Mouse (Mus musculus) mouse embryonic stem cell (cell line): ENCODE measurements at regions not wholly inside any gene's neighbourhood (a gene's known extent, or its start where the extent isn't known, plus 50 kb on each side); places are given as distances from the start of the nearest gene placed in this dataset.

Source experiments
- in situ Hi-C, 2 experiments: fragments of 300-500 bp; cut with MboI; formaldehyde crosslinking; loops; 1 replicate in 1 of 2; 3 replicates in 1 of 2; pipeline ENCODE4 v1.14.3; 2019 to 2020; ENCODE audit warnings: low sequenced_read_pairs in 2 of 2, low pct_unique_long_range_greater_than_20kb in 1 of 2, mixed read lengths in 1 of 2; ENCODE audit not compliant: unreplicated experiment in 1 of 2

DNA sequence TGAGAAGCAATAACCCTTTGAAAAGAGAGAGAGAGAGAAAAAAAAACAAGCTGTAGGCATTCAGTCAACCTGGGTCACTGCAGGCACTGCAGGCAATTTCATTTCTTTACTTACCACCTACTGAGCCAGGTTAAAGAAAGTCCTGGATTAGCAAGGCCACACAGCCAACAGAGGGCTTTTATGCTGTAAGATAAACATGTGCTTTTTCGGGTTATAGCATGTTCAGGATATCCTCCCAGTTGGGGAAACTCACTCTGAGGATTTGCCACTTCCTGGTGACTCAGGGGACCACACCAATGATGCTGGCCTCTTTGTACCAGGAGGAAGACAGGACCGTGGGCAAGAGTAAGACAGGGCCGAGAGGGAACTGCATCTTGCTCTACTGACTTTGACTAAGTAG lies 426.6 kb upstream of the Rgma start:
- in situ Hi-C loops = no loop called here

DNA sequence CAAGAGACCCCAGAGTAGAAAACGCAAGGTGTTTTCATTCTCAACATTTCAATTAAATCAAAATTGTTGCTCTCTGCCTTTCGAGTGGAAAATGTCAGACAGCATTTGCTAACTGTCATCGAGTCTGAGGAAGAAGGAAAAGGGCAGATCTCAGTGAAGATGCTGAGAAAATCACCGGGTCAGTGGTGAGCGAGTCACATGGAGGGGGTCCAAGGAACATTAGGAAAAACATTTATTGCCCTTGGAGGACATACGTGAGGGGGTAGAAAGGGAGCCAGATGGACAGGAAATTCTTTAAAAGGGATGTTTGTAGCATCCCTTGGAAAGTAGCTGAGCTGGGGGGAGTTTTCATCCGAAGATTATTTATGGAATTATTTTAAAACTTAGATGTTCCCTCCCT lies 425.4 kb upstream of the Rgma start:
- in situ Hi-C loops = loop anchor here in 1 of 2 experiments (25.0 kb wide), 1 partner anchor 538 kb away; no protein-coding TSS in a partner anchor

DNA sequence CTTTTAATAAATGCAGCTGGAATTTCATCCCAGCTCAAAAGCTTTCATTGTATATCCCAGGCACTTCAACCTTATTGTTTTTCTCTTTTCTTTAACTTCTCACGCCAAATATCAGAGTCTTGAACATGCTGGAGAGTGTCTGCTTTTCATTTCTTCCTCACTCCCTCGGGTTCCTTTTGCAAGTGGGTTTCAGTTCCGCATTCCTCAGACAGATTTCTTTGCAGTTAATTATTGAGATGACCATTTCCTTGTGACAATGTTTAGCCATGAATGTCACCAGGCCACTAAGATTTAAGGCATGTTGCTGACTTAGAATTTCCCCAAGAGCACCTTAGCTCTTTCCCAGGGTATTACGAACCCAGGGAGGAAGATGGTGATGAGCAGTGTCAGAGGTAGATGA lies 417.6 kb upstream of the Rgma start:
- in situ Hi-C loops = loop anchor here in 1 of 2 experiments (25.0 kb wide), 1 partner anchor 545 kb away; no protein-coding TSS in a partner anchor

DNA sequence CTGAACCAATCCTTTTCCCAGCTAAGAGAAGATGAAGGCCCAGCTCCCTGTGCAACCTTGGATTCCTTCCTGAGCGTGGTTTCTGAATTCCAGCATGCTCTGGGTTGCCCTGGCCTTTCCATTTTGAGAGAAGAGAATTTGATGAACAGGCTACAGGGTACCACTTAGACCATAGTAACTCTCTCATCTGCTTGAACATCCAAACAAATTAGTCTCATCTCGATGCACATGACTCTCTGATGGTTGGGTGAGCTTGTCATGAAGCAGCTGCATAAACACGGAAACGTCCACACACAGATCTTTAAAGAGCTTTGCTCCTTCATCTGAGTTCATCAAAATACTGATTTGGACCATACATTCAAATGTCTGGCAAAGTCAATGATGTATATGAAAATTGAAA lies 414.0 kb upstream of the Rgma start:
- in situ Hi-C loops = loop anchor here in 1 of 2 experiments (25.0 kb wide), 1 partner anchor 549 kb away; no protein-coding TSS in a partner anchor

DNA sequence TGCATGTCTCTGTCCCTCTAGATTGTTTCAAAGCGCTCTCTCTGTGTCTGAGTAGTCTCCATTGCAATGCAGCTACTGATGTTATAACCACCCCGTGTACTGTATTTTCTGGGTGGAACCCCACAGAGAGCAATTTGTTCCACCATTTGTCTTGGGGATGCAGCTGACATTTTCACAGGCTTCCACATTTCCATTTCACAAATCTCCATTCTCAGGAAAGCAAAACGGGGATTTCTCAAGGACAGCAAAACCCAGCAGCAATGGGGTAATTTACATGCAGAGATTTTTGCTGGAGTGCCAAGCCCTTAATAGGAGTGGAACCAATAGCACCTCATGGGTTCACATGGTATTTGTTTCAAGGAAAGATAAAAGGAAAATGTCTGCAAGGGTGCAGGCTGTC lies 412.5 kb upstream of the Rgma start:
- in situ Hi-C loops = loop anchor here in 1 of 2 experiments (25.0 kb wide), 1 partner anchor 551 kb away; no protein-coding TSS in a partner anchor

DNA sequence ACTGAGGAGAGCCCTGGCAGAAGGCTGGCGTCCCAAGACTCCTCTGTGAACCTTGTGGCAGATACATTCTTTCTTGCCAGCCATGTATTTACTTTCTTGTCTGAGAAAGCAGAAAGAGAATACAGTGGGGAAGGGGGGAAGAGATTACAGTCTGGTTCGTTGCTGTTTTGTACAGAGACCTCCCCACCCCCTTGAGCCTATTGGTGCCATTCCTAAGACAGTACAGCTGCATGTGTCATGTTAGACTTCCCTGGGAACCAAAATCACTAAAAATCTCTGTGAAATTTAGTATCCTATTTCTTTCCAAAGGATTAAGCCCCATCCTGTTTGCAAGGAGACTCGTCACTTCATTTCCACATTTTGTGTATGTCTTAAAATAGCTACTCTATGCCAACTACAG lies 411.4 kb upstream of the Rgma start:
- in situ Hi-C loops = loop anchor here in 1 of 2 experiments (25.0 kb wide), 1 partner anchor 552 kb away; no protein-coding TSS in a partner anchor

DNA sequence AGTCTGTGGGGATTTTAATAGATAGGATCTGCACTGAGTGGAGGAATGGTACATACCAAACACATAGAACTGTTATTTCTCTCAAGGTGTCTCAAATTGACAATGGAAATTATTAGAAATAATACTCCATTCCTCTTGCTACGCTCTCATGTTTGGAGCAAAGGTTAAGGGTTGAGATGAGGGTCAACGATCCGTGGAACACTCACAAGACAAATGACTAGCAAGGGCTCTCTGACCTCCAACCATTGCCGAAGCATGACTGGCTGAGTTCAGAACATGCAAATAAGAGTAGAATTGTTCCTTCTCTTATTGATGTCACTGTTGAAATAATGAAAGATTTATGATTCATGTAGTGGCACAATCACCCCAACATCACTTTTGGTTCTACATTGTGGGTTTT lies 407.1 kb upstream of the Rgma start:
- in situ Hi-C loops = loop anchor here in 1 of 2 experiments (25.0 kb wide), 1 partner anchor 556 kb away; no protein-coding TSS in a partner anchor

DNA sequence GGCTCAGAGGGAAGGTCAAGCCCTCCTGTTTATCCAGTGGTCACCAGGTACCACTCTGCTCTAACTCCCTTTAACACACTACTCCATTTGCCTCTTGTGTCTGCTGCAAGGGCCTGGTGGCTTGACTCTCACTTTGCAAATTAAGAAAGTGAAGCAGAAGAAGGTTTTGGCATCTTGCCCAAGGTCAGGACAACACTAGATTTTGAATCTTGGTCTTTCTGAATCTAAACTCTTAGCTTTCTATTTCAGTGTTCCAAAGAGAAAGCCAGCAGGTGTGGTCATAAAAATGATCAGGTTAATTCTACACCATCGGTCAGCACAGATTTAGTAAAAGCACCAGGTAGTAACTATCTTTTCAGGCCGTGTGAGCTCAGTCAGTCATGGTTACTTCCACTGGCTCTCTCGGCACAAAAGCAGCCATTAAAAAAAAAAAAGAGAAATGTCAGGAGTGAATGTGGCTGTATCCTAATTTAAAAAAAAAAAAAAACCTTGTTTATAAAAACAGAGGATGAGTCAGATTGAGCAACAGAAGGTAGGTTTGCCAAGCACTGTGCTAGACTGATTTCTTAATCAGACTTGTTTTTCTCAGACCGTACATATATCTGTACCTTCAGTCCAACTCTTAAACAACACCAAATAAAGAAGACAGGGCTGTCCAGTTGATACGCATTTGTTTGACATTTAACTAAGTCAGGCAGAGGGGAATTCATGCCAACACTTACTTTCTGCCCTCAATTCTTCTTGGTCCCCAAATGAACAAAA lies 403.6 kb upstream of the Rgma start:
- in situ Hi-C loops = loop anchor here in 1 of 2 experiments (25.0 kb wide), 1 partner anchor 559 kb away; no protein-coding TSS in a partner anchor

DNA sequence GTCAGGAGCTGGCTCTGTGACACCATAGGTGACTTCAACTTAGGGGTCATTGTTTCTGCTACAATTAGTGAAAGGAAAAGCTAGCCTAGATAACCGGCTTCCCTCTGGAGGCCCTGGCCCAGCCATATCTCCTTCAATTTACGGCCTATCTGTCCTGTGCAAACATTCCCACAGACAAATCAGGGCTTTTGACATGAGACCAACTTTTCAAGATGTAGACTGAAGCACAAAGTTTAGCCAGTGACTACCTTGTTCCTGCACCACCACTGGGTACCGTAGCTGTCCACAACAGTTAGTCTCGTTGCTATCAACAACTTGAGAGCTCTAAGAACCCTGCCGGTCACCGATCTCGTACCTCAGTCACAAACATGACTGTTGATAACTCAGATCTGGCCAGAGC lies 402.9 kb upstream of the Rgma start:
- in situ Hi-C loops = loop anchor here in 1 of 2 experiments (25.0 kb wide), 1 partner anchor 560 kb away; no protein-coding TSS in a partner anchor

DNA sequence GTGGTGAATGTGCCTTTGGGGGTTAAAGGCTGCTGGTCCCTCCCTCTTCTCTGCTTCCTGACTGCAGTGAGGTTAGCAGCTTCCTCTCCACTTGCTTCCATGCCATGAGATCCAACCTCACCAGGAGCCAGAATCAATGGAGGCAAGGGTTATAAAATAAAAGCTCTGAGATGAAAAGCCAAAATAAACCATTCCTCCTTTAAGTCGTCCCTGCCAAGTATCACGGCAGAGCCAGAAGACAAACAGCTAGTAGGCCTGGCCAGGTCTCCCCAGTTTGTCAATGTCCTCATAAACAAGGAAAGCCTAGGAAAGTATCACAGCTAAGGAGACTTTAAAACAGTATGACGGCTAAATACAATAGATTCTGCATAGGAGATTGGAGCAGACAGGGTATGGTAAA lies 401.5 kb upstream of the Rgma start:
- in situ Hi-C loops = loop anchor here in 1 of 2 experiments (25.0 kb wide), 1 partner anchor 561 kb away; no protein-coding TSS in a partner anchor

DNA sequence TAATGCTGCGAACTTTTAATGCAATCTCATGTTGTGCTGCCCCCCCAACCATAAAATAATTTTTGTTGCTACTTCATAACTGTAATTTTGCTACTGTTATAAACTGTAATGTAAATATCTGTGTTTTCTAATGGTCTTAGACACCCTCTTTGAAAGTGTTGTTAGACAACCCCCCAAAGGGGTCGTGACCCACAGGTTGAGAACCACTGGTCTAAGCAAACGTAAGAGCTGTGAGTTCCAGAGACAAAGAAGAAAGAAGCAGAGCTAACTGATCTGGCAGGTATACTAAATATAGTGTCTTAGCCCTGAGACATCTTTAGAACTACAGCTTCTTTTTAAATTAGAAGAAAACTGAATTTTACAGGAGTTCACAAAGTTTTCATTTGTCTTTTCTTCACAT lies 400.9 kb upstream of the Rgma start:
- in situ Hi-C loops = loop anchor here in 1 of 2 experiments (25.0 kb wide), 1 partner anchor 562 kb away; no protein-coding TSS in a partner anchor

DNA sequence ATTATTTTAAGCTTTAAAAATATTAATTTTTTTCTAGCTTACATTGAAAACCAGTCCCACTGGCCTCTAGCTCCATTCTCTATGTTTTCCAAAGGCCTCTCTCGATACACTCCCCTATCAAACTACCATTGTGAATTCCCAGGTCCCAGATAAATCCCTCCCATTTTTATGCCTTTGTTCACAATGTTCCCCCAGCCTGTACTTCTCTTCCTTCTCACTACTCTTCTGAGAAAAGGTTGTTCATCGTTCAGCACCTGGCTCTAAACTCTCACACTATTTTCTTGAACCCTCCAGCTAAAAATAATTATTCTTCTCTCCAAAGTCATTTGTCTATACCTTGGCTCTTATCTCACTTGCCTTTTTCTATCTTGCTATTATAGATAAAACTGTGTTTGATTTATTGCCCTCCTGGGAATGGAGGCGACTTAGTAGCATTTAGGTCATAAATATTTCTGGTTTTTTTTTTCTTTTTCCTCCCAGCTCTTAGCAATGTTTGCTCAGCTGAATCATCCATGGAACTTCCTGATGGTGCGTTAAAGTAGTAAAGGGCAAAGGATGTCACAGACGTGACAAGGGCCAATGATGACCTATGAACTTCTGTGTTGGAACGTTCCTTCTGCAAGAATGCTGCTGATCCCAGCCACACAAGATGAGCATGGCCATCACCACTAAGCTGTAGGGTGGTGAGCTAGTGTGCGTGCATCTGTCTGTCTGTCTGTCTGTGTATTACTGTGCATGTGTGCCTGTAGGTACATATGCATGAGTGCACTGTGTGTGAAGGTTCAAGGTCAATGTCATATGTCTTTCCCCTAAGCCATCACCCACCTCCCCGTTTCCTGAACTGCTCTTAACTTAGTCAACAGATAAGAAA lies 384.5 kb upstream of the Rgma start:
- in situ Hi-C loops = loop anchor here in 1 of 2 experiments (25.0 kb wide), 1 partner anchor 372 kb away; no protein-coding TSS in a partner anchor

DNA sequence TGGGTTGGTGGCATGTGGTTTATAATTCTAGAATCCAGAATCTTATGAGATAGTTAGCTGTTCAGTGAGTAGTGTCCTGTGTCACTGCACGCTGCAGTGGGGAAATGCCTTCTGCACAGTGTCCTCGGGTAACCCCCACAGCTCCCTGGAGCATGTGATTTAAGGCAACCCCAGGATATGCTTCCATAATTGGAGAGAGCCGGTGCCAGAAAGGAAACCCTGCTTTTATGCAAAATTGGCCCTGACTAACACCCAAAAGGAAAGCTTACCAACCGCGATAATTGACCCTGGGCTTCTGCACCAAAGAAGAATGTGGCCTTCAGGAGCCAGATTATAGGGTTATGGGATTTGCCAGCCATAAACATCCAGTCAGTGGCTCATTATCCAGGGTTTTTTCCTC lies 376.9 kb upstream of the Rgma start:
- in situ Hi-C loops = loop anchor here in 1 of 2 experiments (25.0 kb wide), 1 partner anchor 364 kb away; no protein-coding TSS in a partner anchor

DNA sequence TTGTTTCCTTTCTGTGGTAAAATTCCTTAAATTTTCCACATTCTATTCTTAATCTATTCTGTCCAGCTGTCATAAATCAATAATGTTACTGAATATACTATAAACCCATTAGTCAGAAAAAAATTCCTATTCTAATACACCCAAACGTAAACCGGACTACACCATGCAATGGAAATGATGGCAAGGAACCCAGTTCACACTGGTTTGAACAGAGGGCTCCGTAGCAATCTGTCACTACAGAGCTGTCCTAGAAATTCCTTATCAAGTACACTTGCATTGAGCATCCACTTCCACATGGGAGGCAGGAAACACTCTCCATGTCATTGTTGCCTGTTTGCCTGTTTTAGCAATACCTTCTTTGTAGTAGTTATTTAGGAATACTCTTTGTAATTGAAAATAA lies 356.2 kb upstream of the Rgma start:
- in situ Hi-C loops = no loop called here

DNA sequence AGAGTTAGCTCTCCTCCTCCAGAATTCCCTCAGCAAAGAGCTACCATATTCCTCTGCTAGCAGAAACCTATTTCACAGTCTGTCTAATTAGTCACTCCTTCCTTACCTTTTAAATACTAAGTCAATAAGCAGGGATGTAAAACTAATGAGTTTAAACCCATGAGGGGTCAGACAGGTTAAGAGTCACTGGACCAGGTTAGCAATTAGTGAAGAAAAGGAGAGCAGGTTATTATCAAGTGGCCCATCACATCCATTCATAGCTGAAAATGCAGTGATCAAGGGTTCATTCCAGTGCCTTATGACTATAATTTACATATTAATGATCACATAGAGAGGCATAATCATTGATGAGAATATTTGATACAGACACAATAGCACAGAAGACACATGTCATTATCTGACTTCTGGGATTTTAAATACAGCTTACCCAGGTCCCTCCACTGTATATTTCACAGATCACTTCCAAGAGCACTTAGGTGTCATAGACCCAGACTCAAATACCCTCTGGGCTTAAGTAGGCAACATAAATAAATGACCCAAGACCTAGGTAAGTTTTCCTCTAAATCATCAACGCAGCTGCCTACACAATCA lies 355.4 kb upstream of the Rgma start:
- in situ Hi-C loops = no loop called here

DNA sequence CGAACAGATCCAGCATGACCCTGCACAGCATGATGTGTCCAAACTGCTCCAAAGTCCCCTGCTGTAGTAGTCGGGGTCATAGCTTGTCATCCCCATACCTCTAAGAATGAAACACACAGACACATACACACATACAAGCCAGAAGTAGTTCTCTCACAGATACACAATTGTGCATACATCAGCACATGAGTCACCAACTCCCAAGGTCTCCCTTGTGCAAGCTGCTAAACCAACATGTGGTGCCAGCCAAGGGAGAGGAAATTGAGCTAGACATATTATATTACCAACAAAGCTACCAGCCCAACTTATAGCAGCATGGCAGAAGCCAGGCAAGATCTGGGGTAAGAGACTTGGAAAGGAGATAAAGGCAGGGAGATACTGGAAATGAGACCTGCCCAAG lies 353.5 kb upstream of the Rgma start:
- in situ Hi-C loops = no loop called here

DNA sequence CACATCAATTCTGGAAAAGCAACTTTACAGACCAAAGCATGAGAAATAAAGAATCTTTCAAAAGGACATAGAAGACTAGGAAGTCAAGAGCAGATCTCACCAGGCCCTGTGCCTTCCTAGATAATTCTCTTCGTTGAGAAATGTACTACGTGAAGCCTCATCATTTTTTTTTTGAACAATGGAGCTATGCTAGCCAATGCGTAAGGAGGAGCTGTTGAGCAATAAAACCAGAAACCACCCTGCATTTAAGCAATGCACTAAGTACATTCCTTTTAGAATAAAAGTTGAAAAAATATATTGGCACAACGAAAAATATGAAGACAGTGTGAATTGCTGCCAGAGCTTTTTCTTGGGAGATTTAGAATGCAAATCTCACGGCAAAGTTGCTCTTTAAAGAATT lies 349.7 kb upstream of the Rgma start:
- in situ Hi-C loops = no loop called here

DNA sequence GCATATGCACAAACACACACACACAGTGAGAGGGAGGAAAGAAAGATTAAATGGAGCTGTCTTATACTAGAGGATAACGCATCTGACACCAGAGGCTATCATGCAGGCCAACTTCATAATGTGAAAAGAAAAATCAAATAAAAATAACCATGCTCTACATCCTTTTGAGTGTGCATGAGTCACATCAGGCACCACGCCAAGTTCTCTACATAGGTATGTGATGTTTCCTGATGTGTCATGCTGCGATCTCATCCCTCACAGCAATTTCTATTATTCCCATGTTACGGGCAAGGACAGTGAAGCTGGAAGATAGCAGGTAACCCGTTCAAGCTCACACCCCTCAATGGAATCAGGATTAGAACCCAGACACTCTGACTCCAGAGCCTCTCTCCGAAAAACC lies 346.4 kb upstream of the Rgma start:
- in situ Hi-C loops = no loop called here
